ENCODE assay signal across 18 mouse cellular contexts in the genomic region with DNA sequence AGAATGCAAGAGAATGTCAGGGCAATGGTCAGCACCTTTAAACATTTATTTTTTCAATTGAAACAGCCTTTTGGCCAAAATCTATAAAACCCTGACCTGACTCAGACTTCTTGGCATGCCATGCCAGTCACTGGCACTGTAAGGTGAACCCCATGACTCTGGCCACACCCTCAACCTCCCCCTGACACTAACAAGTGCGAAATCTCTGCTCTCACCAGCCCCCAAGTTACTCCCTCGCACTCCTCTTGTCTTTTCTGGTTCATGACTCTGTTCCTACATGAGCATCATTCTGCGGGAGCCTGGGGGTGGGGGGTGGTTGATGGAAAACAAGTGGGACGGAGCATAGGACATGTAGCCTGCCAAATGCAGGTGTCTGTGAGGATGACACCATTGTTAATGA.
DNase-seq lines count a peak whose midpoint lies in the region; ATAC-seq lines count a peak whose summit lies in the region.
"Had no signal": no experiment of that assay in that cellular context is flagged by ENCODE, and none has a peak within 500 bp of the region (broad histone marks: within the 10 kb centered on the region; RNA-seq: fewer than 3 reads in every experiment).

No protein-coding gene starts in this region.

- no peaks in the 10 kb centered on the region for H3K9me3 ChIP-seq in kidney, embryonic 15.5 days (replicated peaks)
- no peaks in the 10 kb centered on the region for H3K9me3 ChIP-seq in embryonic facial prominence, embryonic 10.5 days
- H3K9me3 ChIP-seq in midbrain, embryonic 15.5 days = no peaks in the 10 kb centered on the region
- H3K9me3 ChIP-seq: forebrain, embryonic 13.5 days had no signal

- H3K4me3 ChIP-seq in kidney, embryonic 15.5 days (replicated peaks) = no peak overlapping the region
- no peak overlapping the region for H3K4me3 ChIP-seq in embryonic facial prominence, embryonic 10.5 days
- no peak overlapping the region for H3K4me3 ChIP-seq in midbrain, embryonic 15.5 days
- H3K4me3 ChIP-seq: forebrain, embryonic 13.5 days; heart, adult 2 months; myocyte had no signal

- H3K9ac ChIP-seq in kidney, embryonic 15.5 days = no peak overlapping the region
- H3K9ac ChIP-seq in midbrain, embryonic 15.5 days = no peak overlapping the region
- H3K9ac ChIP-seq: forebrain, embryonic 13.5 days; liver, embryonic 14.5 days had no signal

- ATAC-seq in kidney, embryonic 15.5 days (replicated peaks; ENCODE audit: low FRiP score) = peak; percentile 82
- no peak for ATAC-seq in midbrain, embryonic 15.5 days (replicated peaks)
- ATAC-seq: activated CD4-positive, CD25-positive, alpha-beta regulatory T cell, adult 4 months; CD4-positive, CD25-positive, alpha-beta regulatory T cell, adult 4 months; forebrain, embryonic 13.5 days had no signal

- WGBS in kidney, embryonic 15.5 days = 32% methylated on average over 4 of the region's 4 CpGs
- 63% methylated on average over 4 of the region's 4 CpGs for WGBS in embryonic facial prominence, embryonic 10.5 days
- 75% methylated on average over 4 of the region's 4 CpGs for WGBS in midbrain, embryonic 15.5 days

- DNase-seq in kidney, adult 18-20 months = no peak
- DNase-seq in ovary, adult 18-20 months (ENCODE audit: low spot score) = peak; percentile 19
- DNase-seq in ovary, postnatal 10 days (ENCODE audit: low spot score) = no peak
- DNase-seq in embryonic facial prominence, embryonic 10.5 days (ENCODE audit: low spot score) = no peak
- DNase-seq in mesoderm, embryonic 11.5 days (ENCODE audit: low read depth, low spot score) = peak; percentile 44
- DNase-seq in testis, postnatal 14 days (ENCODE audit: low spot score) = no peak
- DNase-seq: adrenal gland, postnatal 10 days; cerebellum, postnatal 14 days; heart, adult 2 months; kidney, postnatal 10 days; midbrain, embryonic 14.5 days had no signal

- peak overlapping the region; percentile 80 for H3K27ac ChIP-seq in kidney, embryonic 15.5 days
- peak overlapping the region; percentile 30; the same call in 1 of the 2 replicates for H3K27ac ChIP-seq in embryonic facial prominence, embryonic 10.5 days (replicated peaks)
- no peak overlapping the region for H3K27ac ChIP-seq in midbrain, embryonic 15.5 days
- H3K27ac ChIP-seq: forebrain, embryonic 13.5 days; heart, adult 2 months; liver, embryonic 14.5 days had no signal

- H3K36me3 ChIP-seq in kidney, embryonic 15.5 days = no peaks in the 10 kb centered on the region
- H3K36me3 ChIP-seq in embryonic facial prominence, embryonic 10.5 days (replicated peaks) = no peaks in the 10 kb centered on the region
- H3K36me3 ChIP-seq in midbrain, embryonic 15.5 days (replicated peaks) = no peaks in the 10 kb centered on the region

- no peaks in the 10 kb centered on the region for H3K27me3 ChIP-seq in kidney, embryonic 15.5 days
- no peaks in the 10 kb centered on the region for H3K27me3 ChIP-seq in embryonic facial prominence, embryonic 10.5 days (replicated peaks; ENCODE audit: low read depth, poor library complexity, severe bottlenecking)
- no peaks in the 10 kb centered on the region for H3K27me3 ChIP-seq in midbrain, embryonic 15.5 days (replicated peaks)
- H3K27me3 ChIP-seq: forebrain, embryonic 13.5 days had no signal

- no peak overlapping the region for H3K4me2 ChIP-seq in kidney, embryonic 15.5 days
- H3K4me2 ChIP-seq in midbrain, embryonic 15.5 days = no peak overlapping the region
- H3K4me2 ChIP-seq: forebrain, embryonic 13.5 days had no signal

- peaks cover 13% of the 10 kb centered on the region for H3K4me1 ChIP-seq in kidney, embryonic 15.5 days
- peaks cover 11% of the 10 kb centered on the region for H3K4me1 ChIP-seq in embryonic facial prominence, embryonic 10.5 days
- H3K4me1 ChIP-seq in midbrain, embryonic 15.5 days = no peaks in the 10 kb centered on the region
- H3K4me1 ChIP-seq: forebrain, embryonic 13.5 days had no signal

Comparison
In these comparisons a context has a peak if more than half of its experiments do, and no peak if none do; other contexts are left out.
1. DNase-seq: peak in ovary, adult 18-20 months (single experiment) and mesoderm, embryonic 11.5 days (single experiment); none in kidney, adult 18-20 months (single experiment), ovary, postnatal 10 days (single experiment), embryonic facial prominence, embryonic 10.5 days (single experiment) and testis, postnatal 14 days (single experiment).